Mouse (Mus musculus) cerebral cortex, adult 2 months (tissue): ENCODE measurements around the gene Sh2d2a.

Experiments
- WGBS: fragments of 180-500 bp; shearing (Covaris S2); methylation state at CpG from one replicate; pipeline ENCODE4 v1.1.7; 2018; 5-methylcytosine and 5-hydroxymethylcytosine counted together

Sh2d2a gene

GRCm38 (mm10) chr3:87857666-87858065 is 11.1 kb downstream of the Sh2d2a start:
- whole genome bisulfite sequencing: 93% methylated on average over 8 of the region's 8 CpGs

- 27% methylated on average over 3 of the region's 3 CpGs for WGBS
Observed at GRCm38 (mm10) chr3:87859813-87860212, 13.3 kb downstream of the Sh2d2a start.

- WGBS: 93% methylated on average over 4 of the region's 4 CpGs
Observed at GRCm38 (mm10) chr3:87864111-87864510, 17.6 kb downstream of the Sh2d2a start.

- WGBS: 88% methylated on average over 4 of the region's 4 CpGs
Observed at GRCm38 (mm10) chr3:87877730-87878129, 31.2 kb downstream of the Sh2d2a start.

- WGBS: 1% methylated on average over 3 of the region's 3 CpGs
Observed at GRCm38 (mm10) chr3:87884291-87884690, 37.7 kb downstream of the Sh2d2a start.

- WGBS: under 1% methylated on average over 27 of the region's 28 CpGs
Observed at GRCm38 (mm10) chr3:87884708-87885251, 38.2 kb downstream of the Sh2d2a start.

- under 1% methylated on average over 33 of the region's 33 CpGs for WGBS
Observed at GRCm38 (mm10) chr3:87885281-87886003, 38.9 kb downstream of the Sh2d2a start, which contains the start of gene Prcc. TSS of gene Prcc (minus strand) at chr3:87885608.

- 8% methylated on average over 10 of the region's 10 CpGs for WGBS
Observed at GRCm38 (mm10) chr3:87886004-87886365, 39.4 kb downstream of the Sh2d2a start.

- WGBS: 80% methylated on average over 6 of the region's 6 CpGs
Observed at GRCm38 (mm10) chr3:87886416-87886815, 39.9 kb downstream of the Sh2d2a start.

GRCm38 (mm10) chr3:87887400-87887799 is 40.8 kb downstream of the Sh2d2a start:
- WGBS: 74% methylated on average over 4 of the region's 4 CpGs

GRCm38 (mm10) chr3:87891481-87891880 is 44.9 kb downstream of the Sh2d2a start:
- 63% methylated on average over 3 of the region's 3 CpGs for WGBS

GRCm38 (mm10) chr3:87893367-87893905 is 46.9 kb downstream of the Sh2d2a start:
- 83% methylated on average over 3 of the region's 3 CpGs for WGBS

- 71% methylated on average over 3 of the region's 3 CpGs for WGBS
Observed at GRCm38 (mm10) chr3:87899266-87899665, 52.7 kb downstream of the Sh2d2a start.

- WGBS: 72% methylated on average over 3 of the region's 3 CpGs
Observed at GRCm38 (mm10) chr3:87899776-87900175, 53.2 kb downstream of the Sh2d2a start.

- WGBS: 69% methylated on average over 1 of the region's 1 CpGs
Observed at GRCm38 (mm10) chr3:87901036-87901624, 54.6 kb downstream of the Sh2d2a start.

- WGBS: 78% methylated on average over 6 of the region's 6 CpGs
Observed at GRCm38 (mm10) chr3:87901959-87902358, 55.4 kb downstream of the Sh2d2a start.

- WGBS: 60% methylated on average over 5 of the region's 5 CpGs
Observed at GRCm38 (mm10) chr3:87903821-87904220, 57.3 kb downstream of the Sh2d2a start.
